In genomic region chr4:46485696-46486417, GRCm38 (mm10) we compare ENCODE assay signal across 7 mouse cellular contexts. TPM values are rescaled to one million over a fixed set of nuclear protein-coding genes. Genes with fewer than 3 reads are reported as not detected.
DNase-seq lines count a peak whose midpoint lies in the region; TF ChIP-seq lines count a peak whose summit lies in the region.

No protein-coding gene starts in this region.

- peaks cover 9% of the 10 kb centered on the region for H3K4me1 ChIP-seq in heart, adult 2 months (ENCODE audit: control insufficient read depth, insufficient read depth, low read length)

- H3K79me2 ChIP-seq in heart, adult 2 months (replicated peaks; ENCODE audit: control insufficient read depth, insufficient read depth, low read length): no peaks in the 10 kb centered on the region

- no peak overlapping the region for H3K9ac ChIP-seq in heart, adult 2 months (ENCODE audit: low read depth, low read length)

- no peak for TF ChIP-seq EP300 in heart, adult 2 months (IDR thresholded peaks at IDR 0.05; ENCODE audit: insufficient read depth, low read depth, low read length)

- H3K36me3 ChIP-seq in heart, adult 2 months (ENCODE audit: control insufficient read depth, insufficient read depth, low read length): no peaks in the 10 kb centered on the region

- TF ChIP-seq CTCF in heart, adult 2 months (IDR thresholded peaks at IDR 0.05): no peak

- no peak for TF ChIP-seq POLR2A in heart, adult 2 months (IDR thresholded peaks at IDR 0.05; ENCODE audit: insufficient read depth, low read depth, low read length)

- DNase-seq in ES-CJ7 (ENCODE audit: low read depth, low spot score): peak; percentile 77
- DNase-seq in adrenal gland, postnatal 25 days: peak; percentile 69
- peak; percentile 83 to 89 for DNase-seq in heart, adult 2 months
- DNase-seq in kidney, postnatal 10 days: peak; percentile 85
- peak; percentile 91 for DNase-seq in lung, postnatal 10 days
- DNase-seq in spleen, postnatal 36 days (ENCODE audit: low spot score in 2 of 2): peak; percentile 90 to 92
- DNase-seq in cerebellum, postnatal 36 days: no peak

- intact Hi-C loops in heart, adult 2 months (cut with DNase I): loop anchor here (2.0 kb wide), 1 partner anchor 33 kb away; no protein-coding TSS in a partner anchor

- no peaks in the 10 kb centered on the region for H3K27me3 ChIP-seq in heart, adult 2 months (ENCODE audit: control insufficient read depth, insufficient read depth, low read length)

- peak overlapping the region; percentile 81 for H3K27ac ChIP-seq in heart, adult 2 months

- H3K4me3 ChIP-seq in heart, adult 2 months: 0 out of 2 replicates have a peak overlapping the region, but pooled peaks have one; percentile 1

- 26% methylated on average over 14 of the region's 14 CpGs for WGBS in heart, adult 2 months

RNA-seq across cellular contexts. Expression of gene Nans, which starts 3.2 kb away (rescaled TPM):
- total RNA-seq in adrenal gland, postnatal 25 days (2021): 35.0 and 38.5 TPM in 2 replicates
- total RNA-seq in heart, adult 2 months (2021): 10 to 100 TPM; 11.3 to 16.4 TPM
- 12.0 and 17.3 TPM in 2 replicates for polyA plus RNA-seq in heart, adult 2 months (2012; rRNA removed)

RNA-seq across cellular contexts. Expression of gene Anp32b, which starts 35.2 kb away (rescaled TPM):
- total RNA-seq in adrenal gland, postnatal 25 days (2021): 140 and 161 TPM in 2 replicates
- total RNA-seq in heart, adult 2 months (2021): 10 to 100 TPM; 53.5 to 57.8 TPM
- 9.5 and 14.2 TPM in 2 replicates for polyA plus RNA-seq in heart, adult 2 months (2012; rRNA removed)

RNA-seq across cellular contexts. Expression of gene Trim14, which starts 50.1 kb away (rescaled TPM):
- total RNA-seq in adrenal gland, postnatal 25 days (2021): 3.3 and 5.1 TPM in 2 replicates
- 1 to 10 TPM; 2.5 to 2.9 TPM for total RNA-seq in heart, adult 2 months (2021)
- polyA plus RNA-seq in heart, adult 2 months (2012; rRNA removed): 1.5 and 2.1 TPM in 2 replicates

Comparison
In these comparisons a context has a peak if more than half of its experiments do, and no peak if none do; other contexts are left out.
1. DNase-seq: peak in ES-CJ7 (single experiment), adrenal gland, postnatal 25 days (single experiment), heart, adult 2 months (2 of 2), kidney, postnatal 10 days (single experiment), lung, postnatal 10 days (single experiment) and spleen, postnatal 36 days (2 of 2); none in cerebellum, postnatal 36 days (0 of 2).